Mouse (Mus musculus) cerebellum, adult 2 months (tissue): Measurements from ENCODE around the gene Lypla2.

ENCODE experiments used
- CTCF ChIP-seq: fragments of 200-500 bp; IDR thresholded peaks from 2 replicates; pipeline ENCODE4 v1.5.1; 2011; ENCODE audit warnings: low read depth, mild to moderate bottlenecking, control low read depth, low read length, moderate library complexity, borderline replicate concordance; ENCODE audit not compliant: insufficient read depth
- POLR2A ChIP-seq: fragments of 200-500 bp; IDR thresholded peaks from 2 replicates; pipeline ENCODE4 v1.6.1; 2011; ENCODE audit warnings: low read length, control low read depth, borderline replicate concordance; ENCODE audit not compliant: insufficient read depth

DNA sequence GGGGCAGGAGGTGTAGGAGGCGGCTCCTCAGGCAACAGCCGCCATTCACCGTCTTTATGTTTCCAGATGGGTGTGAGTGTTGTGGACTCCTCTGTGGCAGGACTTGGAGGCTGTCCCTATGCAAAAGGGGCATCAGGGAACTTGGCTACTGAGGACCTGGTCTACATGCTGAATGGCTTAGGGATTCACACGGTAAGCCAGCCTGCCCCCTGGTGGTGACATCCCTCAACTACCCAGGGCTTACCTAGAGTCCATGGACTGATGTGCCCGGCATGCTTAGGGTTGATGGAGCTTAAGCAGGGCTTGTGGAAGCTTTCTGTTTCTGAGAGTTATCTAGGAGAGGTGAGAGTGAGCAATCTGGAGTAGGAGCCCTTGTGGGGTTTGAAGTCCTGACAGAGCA lies 11.7 kb downstream of the Lypla2 start:
- TF ChIP-seq POLR2A, result no peak
- peak; percentile 95 for TF ChIP-seq CTCF
